Mouse (Mus musculus) gastrocnemius, postnatal 10 days (tissue): ENCODE results near the gene AC109138.7. TPM values are rescaled to one million over a fixed set of nuclear protein-coding genes. Genes with fewer than 3 reads are reported as not detected.

ENCODE experiments used
- DNase-seq: peaks from one replicate; pipeline ENCODE4 v3.0.0; 2021; ENCODE audit warnings: mixed read lengths
- total RNA-seq, 2 experiments: library from RNA; stranded (reverse); gene quantifications; 2 replicates each; pipeline ENCODE4 v1.2.3; 2021

The AC109138.7 gene
- total RNA-seq, 2 experiments from 2014 or later, result not detected

DNA sequence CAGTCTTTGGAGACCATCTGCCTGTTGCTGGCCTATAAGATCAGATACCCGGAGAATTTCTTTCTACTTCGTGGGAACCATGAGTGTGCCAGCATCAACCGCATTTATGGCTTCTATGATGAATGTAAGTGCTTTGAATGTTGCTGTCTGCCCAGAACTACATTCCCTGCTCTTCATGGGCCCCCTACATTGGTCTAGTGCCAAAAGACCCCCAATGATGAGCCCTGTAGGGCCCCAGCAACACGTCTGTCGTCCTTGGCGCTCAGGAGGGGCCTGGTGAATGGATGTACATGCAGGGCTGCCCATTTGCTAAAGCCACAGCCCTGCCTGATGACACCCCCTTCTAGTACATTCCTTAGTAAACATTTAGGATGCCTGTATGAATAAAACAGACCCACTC lies 21.0 kb upstream of the AC109138.7 start:
- no peak for DNase-seq

DNA sequence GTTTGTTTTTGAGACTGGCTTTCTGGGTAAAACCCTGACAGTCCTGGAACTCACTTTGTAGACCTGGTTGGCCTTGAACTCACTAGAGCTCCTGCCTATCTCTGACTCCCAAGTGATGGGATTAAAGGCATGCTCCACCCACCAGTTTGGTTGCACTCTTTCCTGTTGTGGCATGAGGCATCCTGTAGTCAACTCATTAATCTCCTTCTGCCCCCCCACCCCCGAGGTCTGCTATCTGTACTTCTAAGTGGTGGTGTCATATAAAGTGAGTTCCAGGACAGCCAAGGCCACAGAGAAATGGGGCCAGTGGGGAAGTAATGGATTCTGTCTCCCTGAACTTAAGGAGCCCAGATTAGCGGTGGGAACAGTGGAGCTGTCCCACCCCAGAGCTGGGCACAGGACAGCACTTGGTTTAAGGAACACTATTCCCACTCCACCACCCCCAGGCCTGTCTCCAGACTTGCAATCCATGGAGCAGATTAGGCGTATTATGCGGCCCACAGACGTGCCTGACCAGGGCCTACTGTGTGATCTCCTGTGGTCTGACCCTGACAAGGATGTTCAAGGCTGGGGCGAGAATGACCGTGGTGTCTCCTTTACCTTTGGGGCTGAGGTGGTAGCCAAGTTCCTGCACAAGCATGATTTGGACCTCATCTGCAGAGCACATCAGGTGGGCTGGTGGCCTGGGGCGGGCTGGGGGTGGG lies 20.0 kb upstream of the AC109138.7 start:
- no peak for DNase-seq

DNA sequence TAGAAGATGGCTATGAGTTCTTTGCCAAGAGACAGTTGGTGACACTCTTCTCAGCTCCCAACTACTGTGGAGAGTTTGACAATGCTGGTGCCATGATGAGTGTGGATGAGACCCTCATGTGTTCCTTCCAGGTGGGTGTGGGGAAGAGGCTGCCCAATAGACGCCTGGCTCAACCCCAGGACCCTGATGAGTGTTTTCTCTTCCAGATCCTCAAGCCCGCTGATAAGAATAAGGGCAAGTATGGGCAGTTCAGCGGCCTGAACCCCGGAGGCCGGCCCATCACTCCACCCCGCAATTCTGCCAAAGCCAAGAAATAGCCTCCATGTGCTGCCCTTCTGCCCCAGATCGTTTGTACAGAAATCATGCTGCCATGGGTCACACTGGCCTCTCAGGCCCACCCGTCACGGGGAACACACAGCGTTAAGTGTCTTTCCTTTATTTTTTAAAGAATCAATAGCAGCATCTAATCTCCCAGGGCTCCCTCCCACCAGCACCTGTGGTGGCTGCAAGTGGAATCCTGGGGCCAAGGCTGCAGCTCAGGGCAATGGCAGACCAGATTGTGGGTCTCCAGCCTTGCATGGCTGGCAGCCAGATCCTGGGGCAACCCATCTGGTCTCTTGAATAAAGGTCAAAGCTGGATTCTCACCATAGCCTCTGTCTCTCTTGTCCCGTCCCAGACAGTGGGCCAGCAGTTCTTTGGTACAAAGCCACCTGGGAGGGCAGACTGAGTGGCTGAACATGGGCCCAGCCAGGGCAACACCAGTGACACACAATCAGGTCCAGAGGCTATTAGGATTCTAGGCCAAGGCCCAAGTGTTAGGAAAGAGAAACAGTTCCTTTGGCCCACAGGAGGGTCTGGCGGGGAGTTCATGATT lies 19.1 kb upstream of the AC109138.7 start:
- no peak for DNase-seq

DNA sequence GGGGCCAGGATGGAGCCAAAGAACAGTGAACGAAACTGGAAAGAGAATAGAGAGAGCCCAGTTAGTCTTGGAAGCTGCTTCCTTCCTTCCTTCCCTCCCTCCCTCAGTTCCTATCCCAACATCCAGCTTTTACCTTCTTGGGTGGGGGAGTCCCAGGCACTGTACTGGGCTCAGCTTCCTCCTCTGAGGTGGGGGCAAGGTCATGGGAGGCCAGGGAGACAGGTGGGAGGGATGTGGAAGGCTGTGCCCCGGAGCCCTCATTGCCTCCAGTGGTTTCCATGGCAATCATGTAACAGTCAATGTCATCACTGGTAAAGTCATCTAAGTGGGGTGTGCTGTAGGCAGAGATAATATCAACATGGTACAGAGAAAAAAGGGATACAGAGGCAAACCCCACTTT lies 18.1 kb upstream of the AC109138.7 start:
- DNase-seq, result no peak

DNA sequence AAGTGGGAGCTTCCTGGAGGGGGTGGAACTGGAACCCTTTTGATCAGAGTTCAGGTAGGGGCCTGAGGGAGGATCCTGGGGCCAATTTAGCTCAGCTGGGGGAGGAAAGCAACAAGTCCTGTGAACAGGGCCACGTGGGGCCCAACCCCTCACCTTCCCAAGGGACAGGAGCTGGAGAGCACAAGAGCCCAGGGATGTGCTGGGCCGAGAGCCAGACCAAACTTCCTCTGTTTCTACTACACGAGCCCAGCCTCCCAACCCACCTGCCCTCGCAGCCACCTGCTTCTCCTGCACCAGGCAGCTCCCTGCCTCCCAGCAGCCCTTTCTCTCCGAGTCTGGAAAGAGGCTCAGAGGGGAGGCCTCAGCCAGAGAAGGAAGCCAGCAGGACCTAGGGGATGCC lies 17.6 kb upstream of the AC109138.7 start:
- DNase-seq, result no peak

DNA sequence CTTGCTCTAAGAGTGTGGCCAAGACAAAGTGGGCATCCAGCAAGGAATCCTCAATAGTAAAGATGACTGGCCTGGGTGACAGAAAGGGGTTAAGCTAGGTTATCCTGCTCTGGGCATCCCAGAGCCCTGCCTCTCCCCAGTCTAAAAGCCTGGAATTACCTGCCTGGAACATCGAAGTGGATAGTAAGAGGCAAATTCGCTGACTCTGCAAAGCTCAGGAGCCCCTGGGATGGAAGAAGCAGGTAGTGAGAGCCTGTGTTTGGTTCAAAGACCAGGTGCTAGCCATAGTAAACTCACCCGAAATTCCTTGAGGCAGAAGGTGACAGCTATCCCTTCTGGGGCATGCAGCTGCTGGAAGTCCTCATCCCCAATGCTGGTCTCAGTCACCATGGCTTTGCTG lies 17.0 kb upstream of the AC109138.7 start:
- no peak for DNase-seq

DNA sequence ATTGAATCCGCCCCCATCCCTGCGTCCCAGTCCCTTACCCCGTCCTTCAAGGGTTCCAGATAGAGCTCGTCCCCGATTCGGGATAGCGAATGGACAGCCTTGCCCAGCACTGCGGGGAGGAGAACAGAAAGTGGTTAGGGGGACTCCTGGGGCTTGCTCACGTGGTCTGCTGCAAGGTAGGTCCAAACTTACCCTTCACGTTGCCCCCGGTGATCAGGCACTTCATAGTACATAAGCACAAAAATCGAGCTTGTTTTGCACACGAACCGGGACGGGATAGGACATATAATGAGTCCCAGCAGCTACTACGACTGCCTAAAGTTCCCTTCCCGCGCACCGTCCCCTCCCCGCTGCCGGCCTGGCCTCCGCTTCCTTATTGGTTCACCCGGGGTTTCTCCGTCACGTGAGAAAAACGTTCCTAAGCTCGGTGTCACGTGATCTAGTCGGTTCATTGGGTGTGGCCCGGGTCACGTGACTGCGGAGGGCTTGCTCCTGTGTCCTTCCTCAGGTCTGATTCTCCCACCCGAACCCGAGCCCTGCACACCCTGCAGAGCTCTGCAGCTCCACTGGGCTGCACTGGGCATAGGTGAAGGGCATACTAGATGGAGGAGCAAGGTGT lies 12.8 kb upstream of the AC109138.7 start, which contains the start of gene Rad9a:
Rad9a (minus strand) TSS at position 372 of the 619 bp plus-strand sequence.
- peak; percentile 95 for DNase-seq

DNA sequence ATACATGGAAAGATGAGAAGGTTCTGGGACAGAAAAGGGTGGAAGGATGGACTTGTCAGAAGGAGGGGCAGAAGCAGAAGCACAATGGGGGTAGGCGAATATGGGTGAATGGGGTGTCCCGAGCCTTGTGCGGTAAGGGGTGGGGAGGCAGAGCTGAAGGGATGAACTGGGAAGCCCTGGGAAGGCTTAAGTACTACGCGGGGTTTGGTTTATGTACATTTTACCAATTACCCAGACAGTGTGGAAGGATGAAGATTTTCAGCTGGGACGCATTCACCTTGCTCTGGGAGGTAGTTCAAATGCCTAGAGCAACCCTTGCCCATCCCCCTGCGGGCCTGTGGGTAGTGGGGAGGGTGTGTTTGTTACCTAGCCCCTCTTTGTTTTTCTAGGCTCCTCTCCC lies 12.0 kb upstream of the AC109138.7 start:
- DNase-seq, result no peak

DNA sequence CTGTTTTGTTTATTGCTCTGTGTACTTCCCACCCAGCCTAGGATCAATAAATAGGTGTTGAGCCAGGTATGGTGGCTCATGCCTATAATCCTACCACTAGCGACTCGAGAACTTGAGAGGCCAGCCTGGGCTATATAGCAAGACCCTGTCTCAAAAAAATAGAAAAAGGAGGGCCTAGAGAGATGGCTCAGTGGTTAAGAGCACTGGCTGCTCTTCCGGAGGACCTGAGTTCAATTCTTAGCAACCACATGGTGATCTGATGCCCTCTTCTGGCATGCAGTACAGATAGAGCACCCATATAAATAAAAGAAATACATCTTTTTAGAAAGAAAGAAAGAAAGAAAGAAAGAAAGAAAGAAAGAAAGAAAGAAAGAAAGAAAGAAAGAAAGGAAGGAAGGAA lies 11.0 kb upstream of the AC109138.7 start:
- DNase-seq, result no peak

DNA sequence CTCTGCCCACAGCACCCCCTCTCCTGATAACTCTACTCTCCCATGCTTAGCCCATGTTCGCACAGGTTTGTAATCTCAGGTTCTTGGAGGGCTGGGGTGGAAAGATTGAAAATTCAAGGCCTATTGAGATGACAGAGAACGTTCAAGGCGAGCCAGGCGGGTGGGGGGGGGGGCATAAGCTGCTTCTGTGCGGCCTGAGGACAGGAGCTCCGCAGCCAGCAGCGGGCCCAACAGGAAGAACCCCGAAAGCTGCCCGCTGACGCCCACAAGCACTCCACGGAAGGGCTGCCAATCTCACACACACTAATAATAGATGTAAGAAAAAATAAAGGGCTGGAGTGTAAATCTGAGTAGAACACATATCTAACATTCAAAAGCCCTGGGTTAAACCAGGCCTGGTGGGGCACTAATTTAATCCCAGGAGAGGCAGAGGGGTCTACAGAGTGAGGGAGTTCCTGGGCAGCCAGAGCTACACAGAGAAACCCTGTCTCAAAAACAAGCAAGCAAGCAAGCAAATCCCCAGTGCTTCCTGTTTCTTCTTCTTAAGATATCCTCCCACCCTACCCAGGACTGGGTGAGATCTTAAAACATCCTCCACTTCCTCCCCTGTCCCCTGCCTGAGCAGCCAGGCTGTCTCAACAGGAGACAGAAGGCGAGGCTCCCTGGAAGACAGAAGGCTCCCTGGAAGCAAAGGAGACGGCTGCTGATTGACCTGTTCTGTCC lies 10.4 kb upstream of the AC109138.7 start:
- DNase-seq, result no peak

DNA sequence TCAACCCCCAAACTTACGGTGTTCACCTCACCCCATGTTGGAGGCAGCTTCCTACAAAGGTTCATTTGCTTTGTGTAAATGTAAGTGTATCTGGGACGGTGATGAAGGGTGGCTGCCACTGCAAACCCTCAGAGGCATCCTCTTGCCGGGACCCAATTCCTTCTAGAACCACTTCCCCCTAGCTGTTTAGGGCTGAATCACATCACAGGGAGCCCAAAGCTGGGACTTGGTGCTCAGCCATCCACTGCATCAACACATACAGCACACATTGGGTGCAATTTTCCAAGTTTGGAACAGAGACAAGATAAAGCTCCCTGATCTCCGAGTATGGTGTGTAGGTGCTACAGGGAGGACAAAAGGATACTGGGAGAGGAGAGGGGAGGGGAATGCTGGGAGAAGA lies 9.3 kb upstream of the AC109138.7 start:
- no peak for DNase-seq

DNA sequence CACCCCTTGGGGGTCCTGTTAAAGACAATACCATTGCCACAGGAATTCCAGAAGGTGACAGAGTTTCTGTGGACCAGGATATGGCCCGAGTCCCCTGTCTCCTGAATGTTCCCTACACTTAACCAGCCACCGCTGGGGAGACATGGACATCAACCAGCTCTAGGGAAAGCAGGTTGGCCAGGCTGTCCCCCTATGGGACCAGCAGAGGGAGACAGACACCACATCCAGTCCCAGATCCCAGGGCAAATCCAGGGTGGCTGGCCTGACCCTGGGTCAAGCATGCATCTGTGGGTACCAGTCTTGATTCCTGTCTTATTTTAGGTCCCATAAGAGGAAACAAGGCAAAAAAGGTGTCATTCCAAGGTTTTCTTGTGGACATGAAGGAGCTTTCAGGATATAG lies 7.2 kb upstream of the AC109138.7 start:
- peak; percentile 62 for DNase-seq

DNA sequence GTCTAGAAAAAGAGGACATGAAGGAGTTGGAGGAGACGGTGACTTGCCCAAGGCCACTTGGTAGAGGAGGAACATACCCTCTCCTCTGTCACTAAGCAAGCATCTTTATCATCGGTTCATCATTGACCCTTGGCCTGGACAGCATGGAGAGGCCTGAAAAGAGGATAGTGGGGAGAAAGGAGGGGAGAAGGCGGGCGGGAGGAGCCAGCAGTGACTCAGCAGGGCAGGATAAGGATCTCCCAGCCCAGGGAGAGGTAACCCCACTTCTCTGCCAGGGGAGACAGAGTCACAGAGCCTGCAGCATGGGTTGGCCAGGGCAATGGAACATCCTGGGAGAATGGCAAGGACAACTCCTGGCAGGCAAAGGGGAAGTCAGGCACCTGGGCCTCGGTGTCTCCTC lies 5.6 kb upstream of the AC109138.7 start:
- DNase-seq, result no peak

DNA sequence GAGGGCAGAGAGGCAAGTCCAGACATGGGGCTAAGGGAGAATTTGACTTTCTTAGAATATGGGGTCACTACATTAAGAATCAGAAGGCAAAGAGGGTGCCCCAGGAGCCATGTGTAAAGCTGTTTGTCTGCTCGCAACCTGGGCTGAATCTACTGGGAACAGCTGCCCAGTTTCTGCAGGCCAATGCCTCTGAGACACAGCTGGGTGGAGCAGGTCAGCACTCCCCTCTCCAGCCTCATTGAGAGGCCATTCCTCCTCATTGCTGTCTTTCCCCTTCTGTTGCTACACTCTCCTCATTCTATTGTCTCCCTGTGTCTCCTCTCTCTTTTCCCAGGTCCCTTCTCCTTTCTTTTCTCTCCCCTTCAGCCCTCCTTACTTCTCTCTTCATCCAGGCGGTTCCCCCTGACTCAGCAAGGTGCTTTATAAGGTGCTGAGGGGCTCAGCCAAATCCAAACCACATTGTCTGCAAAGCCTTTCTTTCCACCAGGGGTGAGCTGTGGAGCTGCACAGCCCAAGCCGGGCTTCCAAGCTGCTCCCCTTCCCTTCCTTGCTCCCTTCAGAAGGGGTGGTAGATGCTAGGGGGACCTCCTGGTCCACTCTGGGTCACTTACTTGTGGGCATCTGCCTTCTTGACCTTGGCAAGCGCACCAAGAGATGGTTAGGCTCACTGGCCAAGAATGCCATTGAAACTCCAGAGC lies 2.1 kb upstream of the AC109138.7 start:
- no peak for DNase-seq

DNA sequence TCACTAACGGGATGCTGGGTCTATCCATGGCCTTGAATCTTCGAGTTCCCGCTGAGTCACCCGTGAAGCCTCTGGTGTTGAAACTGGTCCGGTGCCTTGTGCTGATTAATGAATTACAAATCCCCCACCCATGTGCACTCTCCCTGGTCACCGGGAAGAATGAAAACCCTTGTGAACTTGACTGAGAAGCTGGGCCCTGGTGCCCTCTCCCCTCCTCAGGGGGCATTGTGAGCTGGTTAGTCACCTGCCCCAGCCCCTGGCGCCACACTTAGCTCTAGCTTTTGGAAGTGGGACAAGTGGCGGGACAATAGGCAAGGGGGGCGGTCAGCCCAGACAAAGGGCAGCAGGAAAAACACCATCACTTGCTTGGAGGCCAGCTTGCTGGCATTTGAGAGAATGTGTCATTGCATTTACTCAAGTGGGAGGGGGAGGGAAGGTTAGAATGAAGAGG lies 608 bp upstream of the AC109138.7 start:
- DNase-seq, result no peak

DNA sequence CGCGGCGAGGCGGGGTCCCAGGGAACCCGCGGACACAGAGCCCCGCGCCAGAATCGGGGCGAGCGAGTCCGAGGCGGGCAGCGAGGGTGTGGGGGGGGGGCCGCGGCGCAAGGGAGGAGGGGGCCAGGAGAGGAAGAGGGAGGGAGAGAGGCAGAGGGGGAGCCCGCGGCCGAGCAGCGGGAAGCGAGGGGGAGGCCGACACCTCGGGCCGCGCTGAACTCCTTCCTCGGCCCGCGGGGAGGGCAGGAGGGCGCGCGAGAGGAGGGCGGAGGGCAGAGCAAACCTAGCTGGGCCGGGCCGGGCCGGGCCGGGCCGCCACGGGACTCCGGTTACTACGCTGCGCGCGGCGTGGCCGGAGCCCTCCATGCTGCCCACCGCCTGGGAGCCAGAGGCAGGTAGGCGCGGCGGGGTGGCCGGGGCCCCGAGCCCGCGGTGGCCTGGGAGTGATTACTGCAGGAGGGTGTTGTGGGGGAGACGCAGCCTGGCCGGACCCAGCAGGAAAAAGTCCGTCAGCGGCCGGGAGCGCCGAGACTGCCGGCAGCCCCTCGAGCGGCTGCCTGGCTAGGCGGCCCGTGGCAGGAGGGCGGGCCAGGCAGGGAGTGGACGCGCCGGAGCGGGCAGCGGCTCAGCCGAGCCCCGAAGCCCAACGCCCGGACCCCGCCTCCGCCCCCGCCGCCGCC lies 754 bp downstream of the AC109138.7 start:
- DNase-seq, result peak; percentile 44

DNA sequence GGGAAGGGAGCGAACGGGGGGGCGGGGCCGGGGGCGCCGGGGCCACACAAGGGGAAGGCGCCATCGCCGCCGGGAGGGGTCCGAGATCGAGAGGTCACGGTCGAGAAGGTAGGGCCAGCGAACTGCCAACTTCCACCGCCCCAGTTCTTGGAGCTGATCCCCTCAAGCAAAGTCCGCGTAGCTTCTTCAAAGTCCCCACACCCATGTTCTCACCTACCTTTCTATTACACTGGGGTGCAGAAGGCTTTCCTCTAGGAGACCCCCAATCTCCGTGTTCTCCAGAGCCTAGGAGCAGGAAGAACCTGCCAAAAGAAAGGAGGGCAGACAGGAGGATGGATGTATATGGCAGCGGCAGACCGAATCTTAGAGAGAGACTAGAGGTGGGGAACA lies 1.3 kb downstream of the AC109138.7 start:
- DNase-seq, result no peak

DNA sequence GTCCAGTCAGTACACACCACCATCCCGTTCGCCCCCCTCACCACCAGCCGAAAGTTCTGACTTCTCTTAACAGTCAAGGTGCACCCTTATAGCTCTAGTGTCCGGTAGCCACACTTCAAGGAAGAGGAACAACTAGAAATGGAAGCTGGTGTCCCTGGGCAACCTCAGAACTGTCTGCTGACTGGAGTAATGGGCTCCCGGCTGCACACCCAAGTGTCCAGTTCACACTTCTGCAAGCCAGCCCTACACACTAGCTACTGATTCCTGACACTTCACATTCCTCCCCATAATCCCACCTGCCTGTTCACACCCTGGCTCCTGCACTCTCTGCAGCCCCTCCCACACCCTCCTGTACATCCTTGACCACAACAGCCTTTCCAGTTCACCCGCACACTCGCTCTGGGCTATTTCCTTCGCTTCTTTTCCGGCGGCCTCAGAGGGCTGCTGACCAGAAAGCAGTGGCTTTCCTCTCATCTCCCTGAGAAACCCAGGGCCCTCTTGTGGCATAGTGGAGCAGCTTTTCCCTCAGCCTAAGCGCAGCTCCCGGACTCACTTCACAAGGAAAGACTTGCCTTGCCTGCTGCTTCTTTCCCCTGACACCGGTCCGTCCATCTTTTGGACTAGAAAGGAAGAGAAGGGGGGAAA lies 2.0 kb downstream of the AC109138.7 start:
- no peak for DNase-seq

DNA sequence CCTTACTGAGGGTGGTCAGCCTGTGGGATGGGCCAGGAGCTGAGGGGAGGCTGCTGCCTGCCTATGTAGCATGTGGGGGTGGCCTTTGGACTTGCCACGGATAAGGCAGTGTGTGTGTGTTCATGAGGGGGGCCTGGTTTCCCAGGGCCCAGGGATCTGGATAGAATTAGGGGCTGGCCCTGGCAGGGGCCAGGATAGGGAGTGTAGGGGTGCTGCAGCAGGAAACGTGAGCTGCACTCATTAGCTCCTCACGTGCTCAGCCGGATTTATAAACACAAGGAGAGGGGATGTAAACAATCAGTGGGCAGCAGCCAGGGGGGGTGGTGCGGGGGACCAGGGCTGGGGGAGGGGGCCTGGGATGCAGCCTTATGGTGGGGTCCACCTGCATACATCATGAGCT lies 3.0 kb downstream of the AC109138.7 start:
- DNase-seq, result no peak

DNA sequence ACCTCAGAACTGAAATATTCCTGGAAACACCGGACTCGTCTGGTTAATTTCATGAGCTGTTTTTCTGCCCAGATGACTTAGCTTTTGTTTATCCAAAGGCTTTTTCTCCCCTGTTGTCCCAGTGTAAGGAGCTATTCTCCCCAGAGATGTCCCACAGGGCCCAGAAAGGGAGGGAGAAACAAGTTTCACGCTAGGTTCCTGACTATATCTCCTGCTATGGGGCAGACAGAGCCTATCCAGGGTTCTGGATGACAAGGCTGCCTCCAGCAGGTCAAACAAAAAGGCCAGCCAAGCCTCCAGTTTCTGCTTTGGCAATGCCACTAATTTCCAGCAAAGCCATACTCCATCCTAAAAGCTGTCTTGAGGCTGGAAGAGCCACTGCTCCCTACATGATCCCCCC lies 3.7 kb downstream of the AC109138.7 start:
- no peak for DNase-seq

DNA sequence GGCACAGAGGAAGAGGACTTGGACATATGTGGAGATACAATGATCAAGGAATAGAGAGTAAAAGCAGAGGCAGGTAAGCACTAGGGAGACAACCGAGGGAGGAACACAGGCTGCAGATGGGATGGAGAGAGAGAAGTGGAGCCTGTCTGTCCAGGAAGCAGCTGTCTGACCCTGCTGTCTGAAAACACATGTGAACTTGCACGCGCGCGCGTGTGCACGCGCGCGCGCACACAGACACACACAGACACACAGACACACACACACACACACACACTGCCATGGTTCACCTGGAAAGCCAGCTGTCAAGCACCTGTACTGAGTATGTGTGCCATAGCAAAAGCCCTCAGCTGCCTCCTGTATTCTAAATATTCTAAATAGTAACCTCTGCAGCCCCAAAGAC lies 4.1 kb downstream of the AC109138.7 start:
- no peak for DNase-seq
